9 mouse cellular contexts compared by ENCODE assay signal in the genomic region with DNA sequence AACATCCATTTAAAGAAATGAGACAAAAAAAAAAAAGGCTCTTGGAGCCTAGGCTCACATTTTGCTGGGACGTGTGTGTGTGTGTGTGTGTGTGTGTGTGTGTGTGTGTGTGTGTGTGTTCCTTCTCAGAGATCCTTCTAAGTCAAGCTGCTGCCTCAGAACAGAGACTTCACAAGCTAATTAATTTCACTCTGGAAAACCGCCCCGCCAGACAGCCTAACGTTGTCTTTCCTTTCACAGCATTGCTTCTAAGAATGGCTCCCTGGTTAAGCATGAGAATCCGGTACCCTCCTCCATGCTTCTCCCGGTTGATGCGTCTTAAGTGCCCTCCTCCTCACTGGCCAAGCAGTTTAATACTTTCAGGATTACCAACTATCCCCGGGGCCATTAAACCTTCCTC.
DNase-seq lines count a peak whose midpoint lies in the region; ATAC-seq and TF ChIP-seq lines count a peak whose summit lies in the region.
"Had no signal": no experiment of that assay in that cellular context is flagged by ENCODE, and none has a peak within 500 bp of the region (broad histone marks: within the 10 kb centered on the region; RNA-seq: fewer than 3 reads in every experiment).

No protein-coding gene starts in this region.

- ATAC-seq in intestine, embryonic 14.5 days (replicated peaks; ENCODE audit: low FRiP score, low TSS enrichment, low read depth), result no peak
- no peak for ATAC-seq in intestine, postnatal 0 days
- ATAC-seq in forebrain, postnatal 0 days, result peak; percentile 25; the same call in 1 of the 2 replicates
- ATAC-seq in midbrain, embryonic 13.5 days, result no peak
- ATAC-seq in liver, embryonic 12.5 days, result no peak

- no peak for DNase-seq in intestine, embryonic 14.5 days (ENCODE audit: low spot score)
- DNase-seq in Muller cell, postnatal 12 days (ENCODE audit: inconsistent ontology term), result peak; percentile 14
- DNase-seq in forebrain, postnatal 0 days, result peak; percentile 64
- no peak for DNase-seq in natural killer cell, adult 2 months (ENCODE audit: low spot score in 2 of 2)
- no peak for DNase-seq in adrenal gland, adult 8-10 months
- DNase-seq: cerebellum, postnatal 36 days had no signal

- no peak overlapping the region for H3K9ac ChIP-seq in intestine, embryonic 14.5 days (ENCODE audit: low read length)
- no peak overlapping the region for H3K9ac ChIP-seq in intestine, postnatal 0 days (ENCODE audit: low read depth, low read length)
- H3K9ac ChIP-seq in forebrain, postnatal 0 days, result peak overlapping the region; percentile 18; the same call in 1 of the 2 replicates
- no peak overlapping the region for H3K9ac ChIP-seq in midbrain, embryonic 13.5 days (replicated peaks)
- no peak overlapping the region for H3K9ac ChIP-seq in liver, embryonic 12.5 days

- H3K4me3 ChIP-seq in intestine, embryonic 14.5 days (ENCODE audit: low read depth, low read length), result no peak overlapping the region
- H3K4me3 ChIP-seq in intestine, postnatal 0 days (ENCODE audit: low read depth, low read length), result no peak overlapping the region
- no peak overlapping the region for H3K4me3 ChIP-seq in forebrain, postnatal 0 days (ENCODE audit: low read depth, low read length)
- H3K4me3 ChIP-seq in midbrain, embryonic 13.5 days (replicated peaks), result 0 out of 2 replicates have a peak overlapping the region, but pooled peaks have one; percentile 11
- no peak overlapping the region for H3K4me3 ChIP-seq in liver, embryonic 12.5 days

- TF ChIP-seq CTCF in intestine, postnatal 0 days (IDR thresholded peaks at IDR 0.05; ENCODE audit: low read depth), result no peak
- TF ChIP-seq CTCF in forebrain, postnatal 0 days (IDR thresholded peaks at IDR 0.05; ENCODE audit: low read depth), result no peak

- no peaks in the 10 kb centered on the region for H3K36me3 ChIP-seq in intestine, embryonic 14.5 days (ENCODE audit: control insufficient read depth, insufficient read depth, low read length)
- no peaks in the 10 kb centered on the region for H3K36me3 ChIP-seq in intestine, postnatal 0 days (ENCODE audit: control insufficient read depth, insufficient read depth)
- H3K36me3 ChIP-seq in forebrain, postnatal 0 days (ENCODE audit: insufficient read depth), result no peaks in the 10 kb centered on the region
- no peaks in the 10 kb centered on the region for H3K36me3 ChIP-seq in midbrain, embryonic 13.5 days
- H3K36me3 ChIP-seq in liver, embryonic 12.5 days, result no peaks in the 10 kb centered on the region

- H3K9me3 ChIP-seq in intestine, embryonic 14.5 days (ENCODE audit: control insufficient read depth, low read length), result no peaks in the 10 kb centered on the region
- no peaks in the 10 kb centered on the region for H3K9me3 ChIP-seq in intestine, postnatal 0 days (ENCODE audit: control insufficient read depth)
- no peaks in the 10 kb centered on the region for H3K9me3 ChIP-seq in forebrain, postnatal 0 days (ENCODE audit: low read length)
- H3K9me3 ChIP-seq in midbrain, embryonic 13.5 days, result no peaks in the 10 kb centered on the region
- no peaks in the 10 kb centered on the region for H3K9me3 ChIP-seq in liver, embryonic 12.5 days (replicated peaks)

- H3K4me2 ChIP-seq in intestine, embryonic 14.5 days (ENCODE audit: low read length), result peak overlapping the region; percentile 31
- H3K4me2 ChIP-seq in intestine, postnatal 0 days (replicated peaks; ENCODE audit: low read depth), result no peak overlapping the region
- peak overlapping the region; percentile 39 for H3K4me2 ChIP-seq in forebrain, postnatal 0 days (ENCODE audit: low read depth)
- H3K4me2 ChIP-seq in midbrain, embryonic 13.5 days (replicated peaks), result peak overlapping the region; percentile 38
- no peak overlapping the region for H3K4me2 ChIP-seq in liver, embryonic 12.5 days

- no peaks in the 10 kb centered on the region for H3K4me1 ChIP-seq in intestine, embryonic 14.5 days (replicated peaks; ENCODE audit: control insufficient read depth, insufficient read depth, low read length)
- no peaks in the 10 kb centered on the region for H3K4me1 ChIP-seq in intestine, postnatal 0 days (replicated peaks; ENCODE audit: control insufficient read depth, insufficient read depth, low read length)
- no peaks in the 10 kb centered on the region for H3K4me1 ChIP-seq in forebrain, postnatal 0 days (ENCODE audit: insufficient read depth)
- peaks cover 21% of the 10 kb centered on the region for H3K4me1 ChIP-seq in midbrain, embryonic 13.5 days (replicated peaks)
- no peaks in the 10 kb centered on the region for H3K4me1 ChIP-seq in liver, embryonic 12.5 days

- no peaks in the 10 kb centered on the region for H3K27me3 ChIP-seq in intestine, embryonic 14.5 days (replicated peaks; ENCODE audit: control insufficient read depth, insufficient read depth, low read length)
- no peaks in the 10 kb centered on the region for H3K27me3 ChIP-seq in intestine, postnatal 0 days (replicated peaks; ENCODE audit: control insufficient read depth, insufficient read depth, low read length)
- H3K27me3 ChIP-seq in forebrain, postnatal 0 days (ENCODE audit: insufficient read depth, low read length), result no peaks in the 10 kb centered on the region
- H3K27me3 ChIP-seq in midbrain, embryonic 13.5 days, result no peaks in the 10 kb centered on the region
- H3K27me3 ChIP-seq in liver, embryonic 12.5 days (replicated peaks), result no peaks in the 10 kb centered on the region

- WGBS in intestine, embryonic 14.5 days, result 33% methylated on average over 8 of the region's 8 CpGs
- WGBS in intestine, postnatal 0 days, result 42% methylated on average over 8 of the region's 8 CpGs
- 20% methylated on average over 8 of the region's 8 CpGs for WGBS in forebrain, postnatal 0 days
- WGBS in midbrain, embryonic 13.5 days, result 15% methylated on average over 8 of the region's 8 CpGs
- 48% methylated on average over 8 of the region's 8 CpGs for WGBS in liver, embryonic 12.5 days (ENCODE audit: insufficient replicate concordance)

- no peak overlapping the region for H3K27ac ChIP-seq in intestine, embryonic 14.5 days (ENCODE audit: low read depth)
- no peak overlapping the region for H3K27ac ChIP-seq in intestine, postnatal 0 days (ENCODE audit: low read depth, low read length)
- H3K27ac ChIP-seq in forebrain, postnatal 0 days (ENCODE audit: low read depth, low read length), result no peak overlapping the region; the same call in 1 of the 2 replicates
- H3K27ac ChIP-seq in midbrain, embryonic 13.5 days, result no peak overlapping the region
- H3K27ac ChIP-seq in liver, embryonic 12.5 days, result no peak overlapping the region

Comparison
In these comparisons a context has a peak if more than half of its experiments do, and no peak if none do; other contexts are left out.
1. H3K4me2 ChIP-seq: peak in intestine, embryonic 14.5 days (single experiment), forebrain, postnatal 0 days (single experiment) and midbrain, embryonic 13.5 days (single experiment); none in intestine, postnatal 0 days (single experiment) and liver, embryonic 12.5 days (single experiment).
2. DNase-seq: peak in Muller cell, postnatal 12 days (single experiment) and forebrain, postnatal 0 days (single experiment); none in intestine, embryonic 14.5 days (single experiment), natural killer cell, adult 2 months (0 of 2) and adrenal gland, adult 8-10 months (single experiment).